Mouse (Mus musculus): Measurements from ENCODE around the gene Arhgef17. TPM values are rescaled to one million over a fixed set of nuclear protein-coding genes. Genes with fewer than 3 reads are reported as not detected.

Arhgef17 gene
- polyA plus RNA-seq, 1 experiment from 2014 or later: 4.4 TPM

GRCm38 (mm10) chr7:100836657-100837056 lies 95.2 kb downstream of the Arhgef17 start:
- no peak overlapping the region for H3K9ac ChIP-seq
- no peaks in the 10 kb centered on the region for H3K4me1 ChIP-seq
- H3K27me3 ChIP-seq: no peaks in the 10 kb centered on the region
- H3K9me3 ChIP-seq (replicated peaks): no peaks in the 10 kb centered on the region
- no peak overlapping the region for H3K27ac ChIP-seq
- 97% methylated on average over 10 of the region's 10 CpGs for WGBS
- H3K36me3 ChIP-seq (ENCODE audit: poor library complexity, severe bottlenecking): peaks cover 60% of the 10 kb centered on the region
- ATAC-seq: no peak
- H3K4me3 ChIP-seq: no peak overlapping the region
- H3K4me2 ChIP-seq: no peak overlapping the region

GRCm38 (mm10) chr7:100835711-100836110 lies 96.2 kb downstream of the Arhgef17 start:
- Histone ChIP-seq H3K9me3 (replicated peaks) (no peaks in the 10 kb centered on the region), H3K9ac (no peak overlapping the region), H3K4me1 (no peaks in the 10 kb centered on the region), H3K4me2 (no peak overlapping the region), H3K27me3 (no peaks in the 10 kb centered on the region), H3K4me3 (no peak overlapping the region), H3K27ac (no peak overlapping the region), H3K36me3 (ENCODE audit: poor library complexity, severe bottlenecking) (peaks cover 63% of the 10 kb centered on the region)
- ATAC-seq: no peak
- WGBS: 91% methylated on average over 6 of the region's 6 CpGs

- Histone ChIP-seq H3K9me3 (replicated peaks) (no peaks in the 10 kb centered on the region), H3K36me3 (ENCODE audit: poor library complexity, severe bottlenecking) (peaks cover 62% of the 10 kb centered on the region), H3K4me2 (no peak overlapping the region), H3K4me1 (no peaks in the 10 kb centered on the region), H3K9ac (no peak overlapping the region), H3K27me3 (no peaks in the 10 kb centered on the region), H3K4me3 (no peak overlapping the region), H3K27ac (no peak overlapping the region)
- WGBS: 94% methylated on average over 7 of the region's 7 CpGs
- ATAC-seq: no peak
These were observed 96.7 kb downstream of the Arhgef17 start for GRCm38 (mm10) chr7:100835168-100835567.

- no peak for ATAC-seq
- 100% methylated on average over 1 of the region's 1 CpGs for WGBS
These were observed 98.0 kb downstream of the Arhgef17 start for GRCm38 (mm10) chr7:100833859-100834258.

GRCm38 (mm10) chr7:100828549-100828948 lies 103.4 kb downstream of the Arhgef17 start:
- no peaks in the 10 kb centered on the region for H3K27me3 ChIP-seq
- H3K36me3 ChIP-seq (ENCODE audit: poor library complexity, severe bottlenecking): peaks cover 27% of the 10 kb centered on the region
- 93% methylated on average over 2 of the region's 2 CpGs for WGBS
- no peak for ATAC-seq
- no peak overlapping the region for H3K4me3 ChIP-seq
- H3K9ac ChIP-seq: no peak overlapping the region
- no peaks in the 10 kb centered on the region for H3K9me3 ChIP-seq (replicated peaks)
- H3K4me1 ChIP-seq: no peaks in the 10 kb centered on the region
- H3K4me2 ChIP-seq: no peak overlapping the region
- no peak overlapping the region for H3K27ac ChIP-seq

More at GRCm38 (mm10) chr7:100833859-100834258, 98.0 kb downstream of the Arhgef17 start:
- Histone ChIP-seq H3K9ac (no peak overlapping the region), H3K27ac (no peak overlapping the region), H3K27me3 (no peaks in the 10 kb centered on the region), H3K4me1 (no peaks in the 10 kb centered on the region), H3K36me3 (ENCODE audit: poor library complexity, severe bottlenecking) (peaks cover 60% of the 10 kb centered on the region), H3K4me3 (no peak overlapping the region), H3K9me3 (replicated peaks) (no peaks in the 10 kb centered on the region), H3K4me2 (no peak overlapping the region)

GRCm38 (mm10) chr7:100824661-100825060 lies 107.2 kb downstream of the Arhgef17 start:
- 94% methylated on average over 3 of the region's 3 CpGs for WGBS
- H3K9me3 ChIP-seq (replicated peaks): no peaks in the 10 kb centered on the region
- no peak overlapping the region for H3K4me3 ChIP-seq
- ATAC-seq: no peak
- no peak overlapping the region for H3K4me2 ChIP-seq
- peaks cover 19% of the 10 kb centered on the region for H3K36me3 ChIP-seq (ENCODE audit: poor library complexity, severe bottlenecking)
- H3K27me3 ChIP-seq: no peaks in the 10 kb centered on the region
- no peak overlapping the region for H3K9ac ChIP-seq
- no peak overlapping the region for H3K27ac ChIP-seq
- peaks cover 4% of the 10 kb centered on the region; the same call in 1 of the 2 replicates for H3K4me1 ChIP-seq

Small RNA genes within 50 kb of the gene (microRNA-seq; reads per million reads assigned to microRNA genes)
- 51.5 reads per million, percentile 41 among the genes with 10 or more reads in this experiment for gene Mir3102

Other genes with a start within 250 kb of the Arhgef17 start
- 80.0 and 85.9 TPM in 2 replicates for gene Fam168a, start 225.5 kb downstream of the Arhgef17 start, polyA plus RNA-seq (2015; fragmentation: Nextera tagmentation; extraction: Ambion mirVana)
- 2.4 and 3.1 TPM in 2 replicates for gene Relt, start 68.7 kb downstream of the Arhgef17 start, polyA plus RNA-seq (2015; fragmentation: Nextera tagmentation; extraction: Ambion mirVana)
- 1.4 and 1.5 TPM in 2 replicates for gene P2ry6, start 42.5 kb upstream of the Arhgef17 start, polyA plus RNA-seq (2015; fragmentation: Nextera tagmentation; extraction: Ambion mirVana)
- 0.24 TPM in 1 of 2 replicates, not detected in the other for gene P2ry2, start 80.8 kb upstream of the Arhgef17 start, polyA plus RNA-seq (2015; fragmentation: Nextera tagmentation; extraction: Ambion mirVana)
- 33.1 and 33.3 TPM in 2 replicates for gene Fchsd2, start 160.8 kb upstream of the Arhgef17 start, polyA plus RNA-seq (2015; fragmentation: Nextera tagmentation; extraction: Ambion mirVana)

Data from forebrain, embryonic 13.5 days (tissue).